Mouse (Mus musculus) spleen, adult 2 months (tissue): ENCODE measurements at regions not wholly inside any gene's neighbourhood (a gene's known extent, or its start where the extent isn't known, plus 50 kb on each side); places are given as distances from the start of the nearest gene placed in this dataset.
A peak's percentile ranks its signal among the peaks of the same experiment; 100 is the strongest.

ENCODE experiments used
- DNase-seq, 2 experiments: peaks; one replicate each; pipeline versions ENCODE4 v3.0.0 to v3.0.0-alpha.2; 2012 to 2021; ENCODE audit warnings: low spot score in 2 of 2, low read depth in 1 of 2
- H3K27ac ChIP-seq: fragments of 200-500 bp; 2 replicates; pipeline ENCODE4 v1.5.1; 2012; ENCODE audit warnings: low read length, inconsistent platforms; ENCODE audit not compliant: insufficient read depth
- H3K27me3 ChIP-seq: fragments of 200-500 bp; 2 replicates; pipeline ENCODE4 v1.6.1; 2012; ENCODE audit warnings: mild to moderate bottlenecking, moderate library complexity, low read length, inconsistent platforms; ENCODE audit not compliant: control insufficient read depth, insufficient read depth
- H3K36me3 ChIP-seq: fragments of 200-500 bp; 2 replicates; pipeline ENCODE4 v1.6.1; 2012; ENCODE audit warnings: mild to moderate bottlenecking, low read length, inconsistent platforms; ENCODE audit not compliant: control insufficient read depth, insufficient read depth
- H3K4me1 ChIP-seq: fragments of 200-500 bp; 2 replicates; pipeline ENCODE4 v1.6.1; 2011; ENCODE audit warnings: inconsistent platforms; ENCODE audit not compliant: control insufficient read depth, insufficient read depth, insufficient read length
- H3K4me3 ChIP-seq: fragments of 200-500 bp; 2 replicates; pipeline ENCODE4 v1.5.1; 2011; ENCODE audit warnings: mild to moderate bottlenecking, inconsistent platforms; ENCODE audit not compliant: insufficient read depth, insufficient read length; ENCODE audit errors: extremely low read depth
- CTCF ChIP-seq: fragments of 200-500 bp; IDR thresholded peaks from 2 replicates; pipeline ENCODE4 v1.5.1; 2011; ENCODE audit warnings: mild to moderate bottlenecking, inconsistent platforms; ENCODE audit not compliant: insufficient read depth, insufficient read length, insufficient replicate concordance; ENCODE audit errors: extremely low read depth
- POLR2A ChIP-seq: fragments of 200-500 bp; IDR thresholded peaks from 2 replicates; pipeline ENCODE4 v1.6.1; 2011; ENCODE audit warnings: low read depth, low read length, inconsistent platforms
- WGBS: fragments of 180-500 bp; shearing (Covaris S2); methylation state at CpG from one replicate; pipeline ENCODE4 v1.1.7; 2018; 5-methylcytosine and 5-hydroxymethylcytosine counted together

DNA sequence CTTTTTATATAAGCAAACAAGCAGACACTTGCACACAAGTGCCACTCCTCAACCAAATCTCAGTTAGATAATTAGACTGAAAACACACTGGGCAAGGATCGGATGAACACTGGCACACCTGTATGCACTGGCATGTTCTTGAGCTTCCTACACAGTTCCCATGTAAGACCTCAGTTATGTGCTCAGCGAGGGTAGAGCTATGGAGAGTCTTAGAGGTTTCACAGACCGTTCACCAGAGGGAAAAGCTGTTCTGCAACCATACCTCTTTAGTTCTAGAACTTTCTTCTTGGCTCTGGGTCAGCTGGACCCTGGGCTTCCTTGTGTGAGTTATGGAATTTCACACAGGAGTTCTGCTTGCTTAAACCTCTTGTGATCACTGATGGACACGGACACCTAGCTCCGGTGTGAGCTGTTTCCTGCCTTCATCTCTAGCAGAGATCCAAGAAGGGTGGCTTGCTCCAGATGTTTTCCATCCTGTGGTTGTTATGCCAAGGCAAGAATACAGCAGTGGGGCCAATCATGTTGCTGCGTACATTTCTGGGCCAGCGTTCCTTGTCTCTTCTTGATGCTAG, 88.8 kb downstream of the Aldh8a1 start:
- no peaks in the 10 kb centered on the region for H3K36me3 ChIP-seq
- H3K4me3 ChIP-seq = no peak overlapping the region
- WGBS = 55% methylated on average over 7 of the region's 7 CpGs
- TF ChIP-seq CTCF (no peak), POLR2A (no peak)
- no peak for DNase-seq
- no peak overlapping the region for H3K27ac ChIP-seq
- peaks cover 5% of the 10 kb centered on the region for H3K4me1 ChIP-seq
- no peaks in the 10 kb centered on the region for H3K27me3 ChIP-seq

DNA sequence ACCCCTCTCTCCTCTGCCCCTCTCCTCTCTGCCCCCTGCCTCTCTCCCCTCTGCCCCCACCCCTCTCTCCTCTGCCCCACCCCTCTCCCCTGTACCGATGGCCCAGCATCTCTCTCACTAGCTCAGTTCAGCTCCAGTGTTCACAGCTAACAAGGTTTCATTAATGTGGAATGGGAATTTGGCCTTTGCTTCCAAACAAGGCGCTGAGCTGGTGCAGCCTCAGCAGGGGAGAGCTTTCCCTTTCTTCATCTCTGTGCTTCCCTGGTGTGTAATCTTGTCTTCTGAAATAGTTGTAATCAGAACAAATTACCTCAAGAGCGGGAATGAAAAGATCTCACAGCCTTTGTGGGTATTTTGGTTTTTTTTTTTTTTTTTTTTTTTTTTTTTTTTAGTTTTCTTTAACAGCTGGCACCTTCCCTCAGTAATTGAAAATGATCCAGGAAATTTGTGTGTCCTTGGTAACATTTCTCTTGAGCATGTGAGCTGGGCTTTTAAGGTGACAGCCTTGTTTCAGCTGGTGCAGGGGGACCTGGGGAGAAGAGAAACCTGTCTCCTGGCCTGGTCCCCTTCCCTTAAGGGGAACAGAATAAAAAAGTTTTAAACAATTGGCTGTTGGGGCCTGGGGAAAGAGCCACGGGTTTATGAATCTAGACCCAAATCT, 90.5 kb downstream of the Aldh8a1 start:
- no peak for DNase-seq
- 59% methylated on average over 4 of the region's 4 CpGs for WGBS
- Histone ChIP-seq H3K4me3 (no peak overlapping the region), H3K27me3 (no peaks in the 10 kb centered on the region), H3K4me1 (peaks cover 5% of the 10 kb centered on the region), H3K27ac (no peak overlapping the region), H3K36me3 (no peaks in the 10 kb centered on the region)
- TF ChIP-seq CTCF = no peak
- no peak for TF ChIP-seq POLR2A

GRCm38 (mm10) chr10:21468421-21468820, 91.3 kb downstream of the Aldh8a1 start:
- 48% methylated on average over 10 of the region's 10 CpGs for WGBS
- no peak overlapping the region for H3K4me3 ChIP-seq
- peak; percentile 11 to 67 for DNase-seq
- H3K4me1 ChIP-seq = peaks cover 5% of the 10 kb centered on the region
- no peaks in the 10 kb centered on the region for H3K27me3 ChIP-seq
- no peaks in the 10 kb centered on the region for H3K36me3 ChIP-seq
- no peak overlapping the region for H3K27ac ChIP-seq
- TF ChIP-seq POLR2A = no peak
- no peak for TF ChIP-seq CTCF

DNA sequence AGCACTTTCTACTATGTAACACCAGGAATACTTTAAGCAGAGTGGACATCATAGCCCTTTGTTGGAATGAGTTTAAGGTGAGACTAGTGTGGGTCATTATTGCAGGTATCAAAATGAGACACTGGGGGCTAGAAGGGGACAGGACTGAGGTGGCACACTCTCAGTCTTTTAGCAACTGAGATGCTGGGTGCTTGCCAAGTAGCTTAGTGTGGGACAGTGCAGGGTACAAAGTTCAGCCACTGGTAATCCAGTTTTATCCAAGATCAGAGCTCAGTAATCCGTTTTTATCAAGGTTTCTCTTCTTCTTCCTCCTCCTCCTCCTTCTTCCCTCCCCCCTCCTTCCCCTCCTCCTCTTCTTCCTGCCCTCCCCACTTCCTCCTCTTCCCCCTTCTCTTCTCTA, 92.9 kb downstream of the Aldh8a1 start:
- TF ChIP-seq POLR2A (no peak), CTCF (no peak)
- no peaks in the 10 kb centered on the region for H3K36me3 ChIP-seq
- H3K27me3 ChIP-seq = no peaks in the 10 kb centered on the region
- no peak for DNase-seq
- no peak overlapping the region for H3K4me3 ChIP-seq
- 0% methylated on average over 1 of the region's 1 CpGs for whole genome bisulfite sequencing
- H3K4me1 ChIP-seq = peaks cover 5% of the 10 kb centered on the region
- no peak overlapping the region for H3K27ac ChIP-seq

- no peaks in the 10 kb centered on the region for H3K36me3 ChIP-seq
- WGBS = 83% methylated on average over 20 of the region's 20 CpGs
- no peak overlapping the region for H3K27ac ChIP-seq
- no peak overlapping the region for H3K4me3 ChIP-seq
- no peak for DNase-seq
- TF ChIP-seq CTCF (no peak), POLR2A (no peak)
- H3K4me1 ChIP-seq = peaks cover 5% of the 10 kb centered on the region
- H3K27me3 ChIP-seq = no peaks in the 10 kb centered on the region
Observed at GRCm38 (mm10) chr10:21470589-21470988, 93.5 kb downstream of the Aldh8a1 start.

DNA sequence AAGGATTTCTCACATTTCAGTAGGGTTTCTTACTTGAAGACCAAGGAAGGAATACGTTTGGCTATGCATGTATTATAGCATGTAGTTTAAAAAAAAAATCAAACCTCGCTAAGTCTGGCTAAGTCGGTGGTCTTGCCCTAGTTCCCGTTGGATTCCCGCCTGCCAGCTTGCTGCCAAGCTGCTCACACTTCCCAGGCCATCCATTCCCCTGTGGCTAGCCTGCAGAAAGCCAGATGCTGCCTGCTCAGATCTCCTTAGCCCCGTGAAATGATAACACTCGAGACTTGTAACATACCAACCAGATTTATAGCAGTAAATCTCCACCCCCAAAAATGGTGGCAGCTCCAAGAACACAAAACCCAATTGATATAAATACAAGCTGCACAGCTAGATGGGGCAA, 97.2 kb downstream of the Aldh8a1 start:
- TF ChIP-seq POLR2A (no peak), CTCF (no peak)
- H3K4me3 ChIP-seq = no peak overlapping the region
- no peaks in the 10 kb centered on the region for H3K36me3 ChIP-seq
- H3K27ac ChIP-seq = no peak overlapping the region
- WGBS = 88% methylated on average over 7 of the region's 7 CpGs
- H3K27me3 ChIP-seq = no peaks in the 10 kb centered on the region
- no peaks in the 10 kb centered on the region for H3K4me1 ChIP-seq
- DNase-seq = no peak

DNA sequence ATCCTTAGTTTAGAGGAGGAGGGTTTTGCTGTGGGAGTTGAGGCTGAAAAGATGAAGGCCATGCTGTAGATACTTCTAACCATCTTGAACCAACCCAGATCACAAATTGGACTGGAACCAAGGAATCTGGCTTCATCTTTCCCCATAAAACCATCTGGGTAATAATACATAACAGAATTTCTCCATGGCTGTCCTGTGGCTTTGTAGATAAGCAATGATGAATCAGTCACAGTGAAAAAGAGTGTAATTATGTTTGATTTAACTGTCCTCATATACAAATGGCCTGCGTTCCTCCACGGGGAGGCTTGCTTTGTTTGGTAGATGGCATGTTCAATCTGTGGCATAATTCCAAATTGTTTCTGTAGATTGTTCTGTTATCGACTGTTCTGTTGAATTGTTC, 100.9 kb downstream of the Aldh8a1 start:
- no peak for DNase-seq
- H3K27me3 ChIP-seq = no peaks in the 10 kb centered on the region
- H3K36me3 ChIP-seq = no peaks in the 10 kb centered on the region
- TF ChIP-seq POLR2A (no peak), CTCF (no peak)
- no peak overlapping the region for H3K4me3 ChIP-seq
- WGBS = 94% methylated on average over 3 of the region's 3 CpGs
- no peaks in the 10 kb centered on the region for H3K4me1 ChIP-seq
- H3K27ac ChIP-seq = no peak overlapping the region
